Mouse (Mus musculus): ENCODE results near the gene Fbln7.

Gene Fbln7

DNA sequence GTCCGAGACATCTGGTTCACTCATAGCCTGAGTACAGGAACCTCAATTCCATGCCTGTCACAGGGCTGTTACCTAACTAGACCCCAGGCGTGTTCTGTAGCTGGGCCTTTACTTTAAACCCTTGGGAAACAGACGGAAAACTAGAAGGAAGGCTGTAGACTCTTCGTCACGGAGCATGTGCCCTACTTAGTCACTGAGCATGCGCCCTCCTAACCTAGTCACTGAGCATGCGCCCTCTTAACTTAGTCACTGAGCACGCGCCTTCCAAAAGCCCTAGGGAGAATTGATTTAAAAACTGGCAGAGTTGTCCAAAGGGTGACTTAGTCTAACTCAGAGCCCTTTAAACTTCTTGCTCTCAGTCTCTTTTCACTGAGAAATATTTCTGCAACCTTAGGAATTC is at the start of gene Fbln7:
TSS of gene Fbln7 (plus strand) at position 346 of the 400 bp plus-strand sequence.
- DNase-seq = no peak

GRCm38 (mm10) chr2:128816311-128816710 is 46.5 kb upstream of the Fbln7 start:
- DNase-seq = no peak

- no peak for DNase-seq
Measured at GRCm38 (mm10) chr2:128816916-128817315, 45.9 kb upstream of the Fbln7 start.

- peak; percentile 24 for DNase-seq
Measured at GRCm38 (mm10) chr2:128817387-128817785, 45.4 kb upstream of the Fbln7 start.

DNA sequence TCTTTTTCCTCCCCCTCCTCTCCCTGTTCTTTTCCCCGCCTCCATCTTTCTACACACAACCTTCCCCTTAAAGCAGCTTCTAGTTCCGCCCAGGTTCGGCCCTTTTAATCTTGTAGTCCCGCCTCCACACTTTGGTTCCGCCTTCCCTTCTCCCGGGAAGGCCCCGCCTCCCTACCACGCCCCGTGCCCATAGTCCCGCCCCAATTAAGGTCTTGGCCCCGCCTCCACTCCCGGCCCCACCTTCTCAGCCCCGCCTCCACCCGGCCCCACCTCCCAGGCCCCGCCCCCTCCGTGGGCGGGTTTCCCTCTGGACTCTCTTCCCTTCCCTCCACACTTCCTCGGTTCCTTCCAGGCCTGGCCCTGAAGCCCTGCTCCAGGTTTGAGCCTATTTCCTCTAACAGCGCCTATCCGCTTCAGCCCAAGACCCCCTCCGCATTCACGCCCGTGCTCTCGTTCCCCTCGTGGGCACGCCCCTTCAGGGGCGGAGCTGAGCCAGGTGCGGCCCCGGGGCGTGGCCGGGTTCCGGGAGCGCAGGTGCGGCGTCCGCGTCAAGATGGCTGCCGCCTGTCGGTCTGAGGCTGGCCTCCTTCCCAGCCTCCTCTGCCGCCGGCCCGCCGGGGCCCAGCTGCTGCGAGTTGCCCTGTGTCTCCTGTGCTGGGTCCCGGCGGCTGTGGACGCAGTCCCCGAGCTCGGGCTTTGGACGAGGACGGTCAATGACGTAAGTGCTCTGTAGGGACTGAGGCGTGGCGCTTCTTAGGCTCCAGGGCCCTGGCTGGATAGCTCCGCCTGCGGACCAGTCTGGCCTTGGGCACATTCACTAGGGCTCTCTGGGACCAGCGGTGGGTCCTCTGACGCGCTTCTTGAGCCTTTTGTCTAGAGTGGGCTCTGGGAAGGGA is 44.7 kb upstream of the Fbln7 start, which contains the start of gene Tmem87b:
TSS of gene Tmem87b (plus strand) at position 333 of the 896 bp plus-strand sequence.
- DNase-seq = peak; percentile 98

DNA sequence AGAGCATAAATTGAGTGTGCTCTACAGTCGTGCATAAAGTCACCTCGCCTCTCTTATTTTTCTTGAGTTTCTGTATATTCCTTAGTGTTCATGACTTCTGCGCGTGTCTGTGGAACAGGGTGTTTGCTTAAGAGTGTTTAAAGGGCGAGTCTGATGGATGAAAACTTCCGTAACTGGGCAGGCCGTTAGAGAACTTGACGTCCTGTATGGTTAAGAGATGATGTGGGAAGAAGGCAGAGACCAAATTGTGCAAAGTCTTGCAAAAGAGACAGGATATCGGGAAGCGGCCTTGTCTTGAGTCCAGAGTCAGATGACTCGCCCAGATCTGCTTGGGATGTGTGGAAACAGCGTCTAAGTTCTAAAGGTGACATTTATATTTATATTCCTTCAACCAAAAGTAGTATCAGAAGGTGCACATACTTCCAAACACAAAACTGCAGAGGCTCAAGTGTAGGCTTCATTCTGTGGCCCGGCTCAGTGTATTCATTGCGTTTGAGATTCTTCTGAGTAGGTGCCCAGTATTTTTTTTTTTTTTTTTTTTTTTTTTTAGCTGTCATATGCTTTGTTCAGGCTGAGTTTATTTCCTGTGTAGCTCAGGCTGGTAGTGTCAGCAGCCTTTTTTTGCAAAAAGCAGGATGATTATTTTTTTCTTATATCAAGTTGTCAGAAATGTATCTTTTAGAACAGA is 43.7 kb upstream of the Fbln7 start:
- no peak for DNase-seq

DNA sequence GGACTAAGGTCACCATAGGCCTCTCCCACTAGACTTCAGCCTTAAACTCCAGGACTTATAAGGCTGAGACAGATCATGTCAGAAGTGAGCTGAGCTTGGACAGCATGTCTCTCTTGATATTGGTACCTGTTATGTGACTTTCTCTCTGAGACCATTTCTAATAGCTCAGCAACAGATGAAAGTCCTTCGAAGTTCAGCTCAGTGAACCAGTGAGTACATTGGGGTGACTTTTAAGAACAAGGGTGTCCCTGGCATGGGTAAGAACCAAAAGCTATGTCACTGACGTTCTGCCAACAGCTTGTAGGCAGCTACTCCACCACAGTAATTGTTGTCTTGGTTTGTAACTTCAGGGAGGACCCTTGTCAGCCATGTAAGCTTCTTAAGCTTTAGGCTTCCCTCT is 42.1 kb upstream of the Fbln7 start:
- no peak for DNase-seq

DNA sequence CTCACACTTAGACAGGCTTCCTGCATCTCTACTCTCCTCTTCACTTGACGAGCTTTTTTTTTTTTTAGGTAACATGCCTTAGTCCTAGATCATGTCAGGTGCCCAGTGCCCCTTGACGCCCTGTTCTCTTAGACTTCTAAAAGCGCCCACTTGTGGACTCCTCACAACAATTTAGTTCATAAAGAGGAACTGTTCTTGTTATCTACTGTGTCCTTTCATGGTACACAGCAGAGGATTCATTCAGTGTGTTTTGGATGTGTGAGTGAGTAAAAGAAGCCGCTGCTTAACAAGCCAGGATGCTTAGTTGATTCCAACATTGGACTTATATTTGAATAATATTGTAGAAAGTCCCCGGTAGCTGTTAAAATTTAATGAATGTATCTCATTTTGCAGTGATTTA is 38.9 kb upstream of the Fbln7 start:
- no peak for DNase-seq

- no peak for DNase-seq
Measured at GRCm38 (mm10) chr2:128827787-128828186, 35.0 kb upstream of the Fbln7 start.

DNA sequence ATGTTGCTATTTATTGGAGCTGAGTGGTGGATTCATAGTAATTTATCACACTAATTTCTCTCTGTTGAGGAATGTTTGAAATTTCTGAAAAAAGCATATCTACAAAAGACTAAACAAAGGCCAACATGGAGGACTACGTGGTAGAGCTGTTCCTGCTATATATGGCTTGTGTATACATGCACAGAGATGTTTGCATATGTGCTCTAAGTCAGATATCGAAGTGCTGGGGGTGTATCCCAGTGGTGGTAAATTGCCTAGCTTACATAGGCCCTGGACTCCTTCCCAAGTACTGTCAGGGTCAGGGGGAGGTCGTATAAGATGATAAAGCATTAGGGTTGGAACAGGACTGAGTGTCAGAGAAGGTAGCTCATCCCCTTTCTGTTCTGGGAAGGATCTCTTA is 30.2 kb upstream of the Fbln7 start:
- DNase-seq = no peak

DNA sequence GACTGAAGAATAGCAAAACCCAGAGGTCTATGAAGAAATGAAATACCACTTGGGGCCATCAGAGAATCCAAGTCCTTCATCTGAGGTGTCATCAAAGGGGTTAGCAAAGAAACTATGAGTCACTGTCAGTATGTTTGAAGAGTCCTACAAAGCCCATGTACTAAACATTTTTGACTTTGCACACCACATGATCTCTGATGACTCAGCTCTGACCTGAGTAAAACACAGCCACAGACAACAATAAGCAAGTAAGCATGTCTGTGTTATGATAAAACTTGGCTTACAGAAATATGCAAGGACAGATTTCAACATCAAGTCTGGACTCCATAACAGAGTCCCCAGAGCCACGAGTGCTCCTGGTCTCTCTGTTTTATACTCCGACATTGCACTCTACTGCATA is 29.7 kb upstream of the Fbln7 start:
- no peak for DNase-seq

DNA sequence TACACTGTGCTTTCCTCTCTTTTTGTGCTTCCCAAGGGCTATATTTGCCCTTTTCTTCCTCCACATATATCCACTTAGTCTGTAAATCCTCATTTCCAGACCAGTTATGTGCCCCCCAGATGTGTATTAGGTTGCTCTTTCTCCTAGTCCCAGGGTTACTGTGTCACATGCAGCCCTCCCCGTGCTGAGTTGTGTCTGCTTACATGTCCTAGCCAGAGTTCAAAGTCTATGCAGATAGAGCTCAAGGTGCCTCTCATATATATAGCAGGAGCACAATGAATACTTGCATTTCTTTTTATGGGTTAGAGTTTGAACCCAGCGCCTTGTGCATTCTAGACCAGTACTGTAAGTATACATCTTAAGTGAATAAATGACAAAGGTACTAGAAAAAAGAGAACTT is 29.3 kb upstream of the Fbln7 start:
- DNase-seq = no peak

DNA sequence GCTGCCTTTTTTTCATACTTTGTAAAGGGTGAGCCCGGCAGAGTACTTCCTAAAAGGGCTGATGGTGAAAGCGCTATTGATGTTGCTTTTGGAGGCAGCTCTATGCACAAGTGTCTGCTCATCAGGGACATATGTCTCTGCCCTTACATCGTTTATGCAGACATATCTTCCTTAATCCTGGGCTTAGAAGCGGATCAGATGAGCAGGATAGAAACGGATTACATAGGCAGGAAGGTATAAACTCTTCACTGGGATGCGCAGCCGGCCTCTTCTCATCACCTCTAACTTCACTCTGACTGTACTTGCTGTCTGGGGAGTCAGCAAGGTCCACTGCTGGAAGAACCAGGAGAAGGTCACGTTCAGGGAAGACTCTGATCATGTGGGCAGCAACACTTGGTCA is 25.2 kb upstream of the Fbln7 start:
- no peak for DNase-seq

DNA sequence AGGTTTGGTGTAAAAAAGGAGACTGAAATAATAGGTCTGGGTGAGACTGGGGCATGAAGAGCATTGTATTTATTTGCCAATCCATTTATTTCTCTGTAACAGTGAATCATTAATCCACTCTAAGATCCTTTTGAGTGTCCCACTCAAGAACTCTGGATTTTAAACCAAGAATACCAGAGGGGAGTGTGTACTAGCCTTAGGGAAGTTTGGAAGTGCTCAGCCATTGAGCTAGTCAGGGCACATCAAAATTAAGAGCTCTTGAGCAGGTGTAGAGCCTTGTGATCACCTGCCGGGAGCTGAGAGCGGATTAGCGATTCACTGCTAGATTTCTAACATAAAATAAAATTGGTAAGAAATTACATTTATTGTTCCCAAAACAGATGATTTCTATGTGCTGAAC is 24.2 kb upstream of the Fbln7 start:
- no peak for DNase-seq

GRCm38 (mm10) chr2:128839501-128839900 is 23.3 kb upstream of the Fbln7 start:
- DNase-seq = no peak

DNA sequence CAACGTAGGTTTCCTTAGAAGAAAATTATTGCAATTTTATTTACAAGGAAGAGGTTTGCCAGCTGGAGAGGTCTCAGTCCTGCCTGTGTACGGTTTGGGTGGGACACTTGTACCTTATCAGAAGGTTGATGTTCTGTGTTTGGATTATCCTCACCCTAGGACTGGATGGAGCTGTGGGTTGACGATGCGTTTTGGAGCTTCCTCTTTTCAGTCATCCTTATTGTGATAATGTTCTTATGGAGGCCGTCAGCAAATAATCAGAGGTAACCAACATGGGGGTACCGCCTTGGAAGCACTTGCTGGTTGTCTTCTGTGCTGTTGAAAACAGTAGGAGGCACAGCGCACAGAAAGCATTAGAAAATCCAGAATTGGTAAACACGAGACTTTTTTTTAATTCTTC is 20.3 kb upstream of the Fbln7 start:
- DNase-seq = no peak

DNA sequence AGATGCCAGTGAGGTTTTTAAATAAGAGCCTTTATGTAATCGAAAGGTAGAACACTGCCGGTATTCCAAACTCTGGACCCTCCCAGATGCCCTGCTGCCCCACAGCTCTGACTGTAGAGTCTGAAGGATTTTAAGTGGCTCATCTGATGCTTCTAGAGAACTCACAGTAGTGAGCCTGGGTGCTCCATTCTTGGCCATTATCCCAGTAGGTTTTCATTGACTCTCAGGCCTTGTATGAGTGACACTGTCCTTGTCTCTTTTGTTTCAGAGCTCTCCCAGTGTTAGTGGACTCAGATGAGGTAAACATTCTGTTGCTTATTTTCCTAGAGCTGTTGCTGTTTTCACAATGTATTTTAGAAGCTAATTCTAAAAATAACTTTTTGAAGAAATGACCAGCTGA is 12.7 kb upstream of the Fbln7 start:
- no peak for DNase-seq

DNA sequence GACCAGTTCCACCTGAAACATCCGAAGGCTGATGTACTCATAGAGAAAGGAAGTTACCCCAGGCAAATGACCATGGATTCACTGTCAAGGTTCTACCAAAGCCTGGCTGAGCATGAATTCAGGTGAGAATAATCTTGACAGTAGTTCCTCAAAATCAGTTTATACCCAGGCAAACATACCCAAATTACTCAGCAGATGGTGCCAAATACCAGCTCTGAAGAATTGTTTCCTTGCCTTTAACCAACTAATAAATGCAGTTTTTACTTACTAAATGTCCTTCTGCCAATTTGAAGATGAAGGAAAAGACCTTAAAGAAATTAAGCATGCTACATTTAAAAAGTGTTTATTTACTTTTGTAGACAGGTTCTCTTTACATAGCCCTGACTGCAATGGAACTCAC is 6.1 kb upstream of the Fbln7 start:
- no peak for DNase-seq

DNA sequence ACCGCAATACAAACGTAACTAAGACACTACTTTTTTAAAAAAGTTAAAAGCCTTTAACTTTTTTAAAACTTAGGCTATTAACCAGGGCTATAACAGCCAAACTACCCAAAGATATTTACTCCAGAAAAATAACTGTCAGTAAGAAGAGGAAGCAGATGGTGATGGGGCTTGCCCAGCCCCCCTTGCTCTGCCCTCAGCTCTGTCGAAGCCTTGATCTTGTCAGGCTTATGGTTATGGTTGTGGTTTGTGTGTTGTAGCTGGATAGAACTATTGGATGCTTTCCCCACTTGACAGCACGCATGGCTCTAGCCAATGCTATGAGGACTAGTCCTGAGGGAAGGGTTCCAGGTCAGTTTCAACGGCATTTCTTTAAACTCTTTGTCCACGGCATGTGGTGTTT is 3.8 kb upstream of the Fbln7 start:
- DNase-seq = no peak

GRCm38 (mm10) chr2:128859861-128860260 is 2.9 kb upstream of the Fbln7 start:
- no peak for DNase-seq

- peak; percentile 41 for DNase-seq
Measured at GRCm38 (mm10) chr2:128863777-128864331, 1.1 kb downstream of the Fbln7 start.

DNA sequence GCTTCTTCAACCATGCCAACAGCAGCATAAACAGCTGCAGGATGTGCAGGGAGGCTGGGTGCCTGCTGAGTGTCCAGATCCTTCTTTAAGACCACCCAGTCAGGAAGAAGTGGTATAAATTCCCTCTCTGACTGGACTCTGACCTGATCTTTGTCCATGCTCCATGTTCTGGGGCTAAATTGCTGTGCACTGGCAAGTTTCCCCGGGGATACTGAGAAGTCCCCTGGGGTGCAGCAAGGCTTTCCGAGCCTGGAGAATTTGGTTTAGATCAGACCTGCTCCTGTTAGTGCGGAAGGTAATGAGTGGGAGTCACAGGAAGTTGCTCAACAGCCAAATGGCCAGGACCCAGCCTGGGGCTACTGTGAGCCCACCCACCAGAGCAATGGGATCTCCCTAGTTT is 2.3 kb downstream of the Fbln7 start:
- DNase-seq = no peak

- no peak for DNase-seq
Measured at GRCm38 (mm10) chr2:128871656-128872055, 8.9 kb downstream of the Fbln7 start.

GRCm38 (mm10) chr2:128872256-128872655 is 9.5 kb downstream of the Fbln7 start:
- DNase-seq = no peak
